Mouse (Mus musculus) intestine, embryonic 14.5 days (tissue): ENCODE measurements around the gene S100a2. TPM values are rescaled to one million over a fixed set of nuclear protein-coding genes. Genes with fewer than 3 reads are reported as not detected.

ENCODE experiments used
- ATAC-seq: fragments of 200-750 bp; cut with Nextera tagmentation; replicated peaks from 2 replicates; pipeline ENCODE4 v1.8.0; 2017; ENCODE audit warnings: low read depth, moderate number of reproducible peaks, moderate TSS enrichment, moderate library complexity; ENCODE audit not compliant: low FRiP score, low TSS enrichment
- DNase-seq: peaks from one replicate; pipeline ENCODE4 v3.0.0-alpha.2; 2018; ENCODE audit warnings: low spot score
- H3K27ac ChIP-seq: fragments of 300-500 bp; sonication (generic); 2 replicates; pipeline ENCODE4 v1.5.1; 2014; ENCODE audit warnings: low read depth, mild to moderate bottlenecking, control low read depth
- H3K27me3 ChIP-seq: fragments of 300-500 bp; sonication (generic); replicated peaks from 2 replicates; pipeline ENCODE4 v1.6.1; 2014; ENCODE audit warnings: low read length, control low read depth; ENCODE audit not compliant: control insufficient read depth, insufficient read depth
- H3K36me3 ChIP-seq: fragments of 300-500 bp; sonication (generic); 2 replicates; pipeline ENCODE4 v1.6.1; 2014; ENCODE audit warnings: low read length, control low read depth; ENCODE audit not compliant: control insufficient read depth, insufficient read depth
- H3K4me1 ChIP-seq: fragments of 300-500 bp; sonication (generic); replicated peaks from 2 replicates; pipeline ENCODE4 v1.6.1; 2014; ENCODE audit warnings: low read length, control low read depth, mixed read lengths; ENCODE audit not compliant: control insufficient read depth, insufficient read depth
- H3K4me2 ChIP-seq: fragments of 300-500 bp; sonication (generic); 2 replicates; pipeline ENCODE4 v1.6.1; 2014; ENCODE audit warnings: low read length
- H3K4me3 ChIP-seq: fragments of 300-500 bp; sonication (generic); 2 replicates; pipeline ENCODE4 v1.5.1; 2014; ENCODE audit warnings: low read depth, low read length, control low read depth, mixed read lengths
- H3K9ac ChIP-seq: fragments of 300-500 bp; sonication (generic); 2 replicates; pipeline ENCODE4 v1.6.1; 2014; ENCODE audit warnings: mild to moderate bottlenecking, low read length
- H3K9me3 ChIP-seq: fragments of 300-500 bp; sonication (generic); 2 replicates; pipeline ENCODE4 v1.6.1; 2016; ENCODE audit warnings: low read length, control low read depth; ENCODE audit not compliant: control insufficient read depth
- WGBS: fragments of 180-500 bp; shearing (Covaris S2); extraction: QIAGEN DNeasy Blood & Tissue Kit; methylation state at CpG from one replicate; pipeline ENCODE4 v1.1.7; 2014; 5-methylcytosine and 5-hydroxymethylcytosine counted together
- polyA plus RNA-seq: library from polyadenylated mRNA; unstranded; fragments of >200 nt; fragmentation: Nextera tagmentation; extraction: Ambion mirVana; gene quantifications from 2 replicates; pipeline ENCODE4 v1.2.1, GENCODE M21; 2014

Gene S100a2
- polyA plus RNA-seq, 1 experiment from 2014 or later: not detected

- H3K27ac ChIP-seq: peak overlapping the region; percentile 48
- DNase-seq (peak; percentile 61), ATAC-seq (peak; percentile 61)
- no peaks in the 10 kb centered on the region for H3K36me3 ChIP-seq
- no peak overlapping the region for H3K9ac ChIP-seq
- no peak overlapping the region for H3K4me3 ChIP-seq
- H3K4me1 ChIP-seq: peaks cover 7% of the 10 kb centered on the region
- H3K27me3 ChIP-seq: no peaks in the 10 kb centered on the region
- peak overlapping the region; percentile 26; the same call in 1 of the 2 replicates for H3K4me2 ChIP-seq
- H3K9me3 ChIP-seq: no peaks in the 10 kb centered on the region
- WGBS: 64% methylated on average over 11 of the region's 11 CpGs
These were observed 24.7 kb downstream of the S100a2 start for GRCm38 (mm10) chr3:90614611-90615251.

GRCm38 (mm10) chr3:90615415-90615814 is 25.4 kb downstream of the S100a2 start:
- 14% methylated on average over 7 of the region's 7 CpGs for WGBS
- H3K27me3 ChIP-seq: no peaks in the 10 kb centered on the region
- peak; percentile 82 for DNase-seq
- no peak overlapping the region for H3K9ac ChIP-seq
- peaks cover 7% of the 10 kb centered on the region for H3K4me1 ChIP-seq
- peak overlapping the region; percentile 26 for H3K4me2 ChIP-seq
- ATAC-seq: peak; percentile 70
- H3K9me3 ChIP-seq: no peaks in the 10 kb centered on the region
- H3K4me3 ChIP-seq: no peak overlapping the region
- H3K36me3 ChIP-seq: no peaks in the 10 kb centered on the region
- no peak overlapping the region for H3K27ac ChIP-seq

- Histone ChIP-seq H3K4me1 (peaks cover 7% of the 10 kb centered on the region), H3K4me3 (no peak overlapping the region), H3K4me2 (peak overlapping the region; percentile 26; the same call in 1 of the 2 replicates), H3K27me3 (no peaks in the 10 kb centered on the region), H3K27ac (no peak overlapping the region), H3K9me3 (no peaks in the 10 kb centered on the region), H3K36me3 (no peaks in the 10 kb centered on the region), H3K9ac (no peak overlapping the region)
- ATAC-seq (no peak), DNase-seq (no peak)
- 82% methylated on average over 1 of the region's 1 CpGs for whole genome bisulfite sequencing
These were observed 25.9 kb downstream of the S100a2 start for GRCm38 (mm10) chr3:90615911-90616310.

- ATAC-seq: no peak
These were observed 27.5 kb downstream of the S100a2 start for GRCm38 (mm10) chr3:90617586-90617985.

GRCm38 (mm10) chr3:90621552-90621951 is 31.5 kb downstream of the S100a2 start:
- Histone ChIP-seq H3K4me2 (no peak overlapping the region), H3K27ac (no peak overlapping the region), H3K27me3 (no peaks in the 10 kb centered on the region), H3K36me3 (no peaks in the 10 kb centered on the region), H3K4me3 (no peak overlapping the region), H3K9me3 (no peaks in the 10 kb centered on the region), H3K4me1 (peaks cover 12% of the 10 kb centered on the region), H3K9ac (no peak overlapping the region)
- DNase-seq: no peak
- 47% methylated on average over 7 of the region's 7 CpGs for WGBS
- ATAC-seq: no peak

More at GRCm38 (mm10) chr3:90617586-90617985, 27.5 kb downstream of the S100a2 start:
- H3K36me3 ChIP-seq: no peaks in the 10 kb centered on the region
- H3K4me2 ChIP-seq: no peak overlapping the region
- no peaks in the 10 kb centered on the region for H3K9me3 ChIP-seq
- WGBS: 16% methylated on average over 1 of the region's 1 CpGs
- H3K9ac ChIP-seq: no peak overlapping the region
- no peaks in the 10 kb centered on the region for H3K27me3 ChIP-seq
- DNase-seq: no peak
- no peak overlapping the region for H3K4me3 ChIP-seq
- H3K27ac ChIP-seq: no peak overlapping the region
- peaks cover 7% of the 10 kb centered on the region for H3K4me1 ChIP-seq

- H3K9ac ChIP-seq: no peak overlapping the region
- no peaks in the 10 kb centered on the region for H3K27me3 ChIP-seq
- WGBS: 14% methylated on average over 2 of the region's 2 CpGs
- no peak overlapping the region for H3K4me3 ChIP-seq
- no peaks in the 10 kb centered on the region for H3K9me3 ChIP-seq
- no peak overlapping the region for H3K4me2 ChIP-seq
- H3K4me1 ChIP-seq: peaks cover 12% of the 10 kb centered on the region
- ATAC-seq (no peak), DNase-seq (peak; percentile 86)
- H3K27ac ChIP-seq: peak overlapping the region; percentile 39; the same call in 1 of the 2 replicates
- no peaks in the 10 kb centered on the region for H3K36me3 ChIP-seq
These were observed 33.5 kb downstream of the S100a2 start for GRCm38 (mm10) chr3:90623435-90624071.

GRCm38 (mm10) chr3:90625496-90625895 is 35.4 kb downstream of the S100a2 start:
- Histone ChIP-seq H3K9me3 (no peaks in the 10 kb centered on the region), H3K27ac (peak overlapping the region; percentile 69; the same call in 1 of the 2 replicates), H3K4me3 (no peak overlapping the region), H3K4me2 (no peak overlapping the region), H3K36me3 (no peaks in the 10 kb centered on the region), H3K9ac (no peak overlapping the region), H3K4me1 (peaks cover 12% of the 10 kb centered on the region), H3K27me3 (no peaks in the 10 kb centered on the region)
- 75% methylated on average over 5 of the region's 5 CpGs for WGBS
- DNase-seq: no peak
- ATAC-seq: no peak

- no peaks in the 10 kb centered on the region for H3K36me3 ChIP-seq
- ATAC-seq (peak; percentile 75), DNase-seq (no peak)
- H3K4me2 ChIP-seq: peak overlapping the region; percentile 3
- WGBS: 33% methylated on average over 9 of the region's 9 CpGs
- H3K27ac ChIP-seq: peak overlapping the region; percentile 69
- no peaks in the 10 kb centered on the region for H3K27me3 ChIP-seq
- H3K4me3 ChIP-seq: no peak overlapping the region
- peaks cover 12% of the 10 kb centered on the region for H3K4me1 ChIP-seq
- H3K9me3 ChIP-seq: no peaks in the 10 kb centered on the region
- H3K9ac ChIP-seq: no peak overlapping the region
These were observed 36.4 kb downstream of the S100a2 start for GRCm38 (mm10) chr3:90626266-90627021.
